Mouse (Mus musculus): ENCODE measurements at regions not wholly inside any gene's neighbourhood (a gene's known extent, or its start where the extent isn't known, plus 50 kb on each side); places are given as distances from the start of the nearest gene placed in this dataset.

DNA sequence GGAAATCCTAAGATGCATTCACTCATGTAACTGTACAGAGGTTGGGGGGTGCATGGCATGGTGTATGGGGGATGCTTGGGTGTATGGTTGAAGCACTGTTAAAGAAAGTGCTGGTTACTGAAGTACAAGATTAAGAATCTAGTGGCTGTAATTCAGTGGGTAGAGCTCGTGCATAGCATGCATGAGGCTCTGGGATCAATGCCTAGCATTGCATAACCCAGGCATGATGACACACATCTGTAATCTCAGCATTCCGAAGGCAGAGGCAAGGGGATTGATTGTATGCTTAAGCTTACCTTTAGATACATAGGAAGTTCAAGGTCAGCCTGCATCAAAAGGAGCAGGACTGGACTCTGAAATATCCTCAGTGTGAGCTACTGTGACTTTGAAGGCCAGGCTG lies 67.7 kb upstream of the Zfp280d start:
- TF ChIP-seq CTCF (IDR thresholded peaks at IDR 0.05; ENCODE audit: extremely low read depth, insufficient read depth, insufficient read length, insufficient replicate concordance): no peak
- no peak for TF ChIP-seq POLR2A (IDR thresholded peaks at IDR 0.05; ENCODE audit: low read depth, low read length)

Measured in spleen, adult 2 months (tissue).